Comparison of ENCODE assay signal across 8 mouse cellular contexts in genomic region chr7:44892276-44892921, GRCm38 (mm10). TPM values are rescaled to one million over a fixed set of nuclear protein-coding genes. Genes with fewer than 3 reads are reported as not detected.
A peak's percentile ranks its signal among the peaks of the same experiment; 100 is the strongest.
DNase-seq lines count a peak whose midpoint lies in the region; ATAC-seq lines count a peak whose summit lies in the region.

TSS of gene Med25 (minus strand) at chr7:44892712.

- peak within 1 kb of the TSS; percentile 95 for H3K27ac ChIP-seq in heart, embryonic 10.5 days
- H3K27ac ChIP-seq in kidney, embryonic 15.5 days: peak within 1 kb of the TSS; percentile 99

- no peaks in the 10 kb centered on the region for H3K27me3 ChIP-seq in heart, embryonic 10.5 days (ENCODE audit: insufficient read depth, poor library complexity, severe bottlenecking)
- no peaks in the 10 kb centered on the region for H3K27me3 ChIP-seq in kidney, embryonic 15.5 days

- peak within 1 kb of the TSS; percentile 72 for H3K4me3 ChIP-seq in heart, embryonic 10.5 days
- peak within 1 kb of the TSS; percentile 87 for H3K4me3 ChIP-seq in kidney, embryonic 15.5 days (replicated peaks)

- DNase-seq in B cell, adult 2 months: peak; percentile 84 to 88
- peak; percentile 97 for DNase-seq in brain, adult 2 months (ENCODE audit: low read depth, low spot score)
- peak; percentile 96 for DNase-seq in heart, embryonic 10.5 days (ENCODE audit: low spot score)
- DNase-seq in liver: peak; percentile 91
- peak; percentile 85 to 93 for DNase-seq in spleen, postnatal 4 days (ENCODE audit: low spot score in 2 of 2)

- WGBS in heart, embryonic 10.5 days: under 1% methylated on average over 56 of the region's 56 CpGs
- WGBS in kidney, embryonic 15.5 days: under 1% methylated on average over 56 of the region's 56 CpGs

- peak; percentile 85 for ATAC-seq in erythroblast, adult 5-6 weeks (replicated peaks; ENCODE audit: low FRiP score, poor library complexity, severe bottlenecking)
- ATAC-seq in kidney, embryonic 15.5 days (replicated peaks; ENCODE audit: low FRiP score): peak; percentile 77
- ATAC-seq in monocyte, adult 5-6 weeks (replicated peaks; ENCODE audit: insufficient number of reproducible peaks, low FRiP score, low TSS enrichment, poor library complexity, severe bottlenecking): peak; percentile 44

- peak within 1 kb of the TSS; percentile 86 for H3K4me2 ChIP-seq in kidney, embryonic 15.5 days

- H3K36me3 ChIP-seq in heart, embryonic 10.5 days: peaks cover 26% of the 10 kb centered on the region
- H3K36me3 ChIP-seq in kidney, embryonic 15.5 days: peaks cover 29% of the 10 kb centered on the region

- H3K4me1 ChIP-seq in heart, embryonic 10.5 days: peaks cover 35% of the 10 kb centered on the region
- H3K4me1 ChIP-seq in kidney, embryonic 15.5 days: peaks cover 51% of the 10 kb centered on the region

- peak within 1 kb of the TSS; percentile 93 for H3K9ac ChIP-seq in kidney, embryonic 15.5 days

- H3K9me3 ChIP-seq in heart, embryonic 10.5 days: no peaks in the 10 kb centered on the region
- no peaks in the 10 kb centered on the region for H3K9me3 ChIP-seq in kidney, embryonic 15.5 days (replicated peaks)

RNA-seq across cellular contexts. Expression of gene Med25, which starts in this region (rescaled TPM):
- 6.5 and 8.4 TPM in 2 replicates for total RNA-seq in erythroblast, adult 5-6 weeks (2015; ENCODE audit: low replicate concordance)
- total RNA-seq in erythroblast, adult 5-6 weeks (2017; ENCODE audit: low replicate concordance): 3.2 and 5.3 TPM in 2 replicates
- polyA plus RNA-seq in heart, embryonic 10.5 days (2016; fragmentation: Nextera tagmentation; extraction: Ambion mirVana): 90.5 and 95.6 TPM in 2 replicates
- 103 and 126 TPM in 2 replicates for polyA plus RNA-seq in kidney, embryonic 15.5 days (2015; fragmentation: Nextera tagmentation; extraction: Ambion mirVana)
- 8.2 to 15.1 TPM (median 8.9 TPM) in 3 replicates for total RNA-seq in monocyte, adult 5-6 weeks (2017)

Comparison
In these comparisons a context has a peak if more than half of its experiments do, and no peak if none do; other contexts are left out.
1. Peak in every context shown above with its lines: DNase-seq, ATAC-seq, H3K4me3 ChIP-seq and H3K27ac ChIP-seq.